Mouse (Mus musculus): ENCODE data around the gene A930017K11Rik. TPM values are rescaled to one million over a fixed set of nuclear protein-coding genes. Genes with fewer than 3 reads are reported as not detected.
A peak's percentile ranks its signal among the peaks of the same experiment; 100 is the strongest.

A930017K11Rik gene
- polyA plus RNA-seq, 1 experiment from 2014 or later = not detected

GRCm38 (mm10) chr17:25918037-25918750 is 34.2 kb downstream of the A930017K11Rik start:
- no peak for ATAC-seq
- no peak overlapping the region for H3K27ac ChIP-seq
- no peaks in the 10 kb centered on the region for H3K9me3 ChIP-seq (replicated peaks)
- H3K27me3 ChIP-seq = no peaks in the 10 kb centered on the region
- peak overlapping the region; percentile 97 for H3K4me3 ChIP-seq
- H3K4me1 ChIP-seq = peaks cover 37% of the 10 kb centered on the region
- peaks cover 16% of the 10 kb centered on the region for H3K36me3 ChIP-seq (ENCODE audit: poor library complexity, severe bottlenecking)
- peak overlapping the region; percentile 95 for H3K9ac ChIP-seq
- peak overlapping the region; percentile 92 for H3K4me2 ChIP-seq
- WGBS = 87% methylated on average over 9 of the region's 9 CpGs

DNA sequence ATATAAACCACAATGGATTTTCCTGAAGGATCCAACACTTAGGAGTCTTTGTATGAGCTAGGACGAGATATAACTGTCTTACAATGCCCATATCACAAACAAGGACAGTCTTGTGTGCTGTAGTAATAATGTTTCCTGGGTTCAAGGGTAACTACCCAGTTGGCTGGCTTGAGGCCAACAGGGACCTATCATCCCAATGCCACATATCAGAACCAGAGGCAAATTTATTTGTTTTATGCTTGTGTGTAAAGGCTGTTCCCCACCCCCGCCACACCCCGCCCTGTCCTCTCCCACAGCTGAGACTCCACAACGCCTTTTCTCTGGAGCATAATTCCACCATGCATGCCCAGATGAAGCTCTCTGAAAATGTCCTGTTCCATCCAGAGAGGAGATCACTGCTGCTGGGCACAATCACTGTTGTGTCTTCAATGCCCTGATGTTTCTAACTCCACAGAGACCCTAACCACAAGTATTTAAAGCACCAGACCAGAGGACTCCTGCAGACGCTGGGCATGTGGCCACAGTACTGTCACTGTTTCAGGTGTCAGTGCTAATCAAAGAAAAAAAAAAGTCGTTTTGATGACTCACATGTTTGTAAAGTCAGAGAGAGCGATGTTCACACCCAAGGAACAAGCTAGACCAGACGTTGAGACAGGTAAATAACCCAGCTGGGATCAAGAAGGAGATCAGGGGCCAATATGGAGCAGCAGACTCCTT is 35.3 kb downstream of the A930017K11Rik start:
- 88% methylated on average over 8 of the region's 8 CpGs for WGBS
- H3K9ac ChIP-seq = 0 out of 2 replicates have a peak overlapping the region, but pooled peaks have one; percentile 95
- peaks cover 37% of the 10 kb centered on the region for H3K4me1 ChIP-seq
- no peak overlapping the region for H3K27ac ChIP-seq
- H3K27me3 ChIP-seq = no peaks in the 10 kb centered on the region
- no peak overlapping the region for H3K4me3 ChIP-seq
- peak overlapping the region; percentile 92; the same call in 1 of the 2 replicates for H3K4me2 ChIP-seq
- no peak for ATAC-seq
- H3K9me3 ChIP-seq (replicated peaks) = no peaks in the 10 kb centered on the region
- peaks cover 16% of the 10 kb centered on the region for H3K36me3 ChIP-seq (ENCODE audit: poor library complexity, severe bottlenecking)

DNA sequence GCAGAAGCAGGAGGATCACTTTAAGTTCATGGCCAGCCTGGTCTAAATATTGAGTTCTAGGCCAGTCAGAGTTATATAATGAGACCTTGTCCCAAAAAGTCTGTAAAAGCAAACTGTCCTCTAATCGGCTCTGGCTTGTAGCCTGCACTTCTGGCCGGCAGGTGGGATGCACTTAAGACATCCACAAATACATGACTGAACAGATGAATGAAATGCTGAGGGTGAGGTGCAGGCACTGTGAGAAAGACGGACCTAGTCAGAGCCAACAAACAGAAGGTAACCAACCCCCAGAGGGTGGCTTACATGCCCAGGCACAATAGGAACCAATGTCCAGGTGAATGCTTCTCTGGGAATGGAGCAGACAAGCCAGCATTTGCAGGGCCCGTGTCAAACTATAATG is 38.1 kb downstream of the A930017K11Rik start:
- WGBS = 86% methylated on average over 4 of the region's 4 CpGs
- H3K27me3 ChIP-seq = no peaks in the 10 kb centered on the region
- no peak overlapping the region for H3K9ac ChIP-seq
- peaks cover 16% of the 10 kb centered on the region for H3K36me3 ChIP-seq (ENCODE audit: poor library complexity, severe bottlenecking)
- no peak overlapping the region for H3K4me2 ChIP-seq
- no peak for ATAC-seq
- no peak overlapping the region for H3K27ac ChIP-seq
- H3K9me3 ChIP-seq (replicated peaks) = no peaks in the 10 kb centered on the region
- no peak overlapping the region for H3K4me3 ChIP-seq
- peaks cover 32% of the 10 kb centered on the region for H3K4me1 ChIP-seq

- H3K36me3 ChIP-seq (ENCODE audit: poor library complexity, severe bottlenecking) = peaks cover 16% of the 10 kb centered on the region
- WGBS = 97% methylated on average over 1 of the region's 1 CpGs
- H3K27ac ChIP-seq = no peak overlapping the region
- H3K4me3 ChIP-seq = no peak overlapping the region
- no peak overlapping the region for H3K4me2 ChIP-seq
- H3K4me1 ChIP-seq = peaks cover 30% of the 10 kb centered on the region
- H3K27me3 ChIP-seq = no peaks in the 10 kb centered on the region
- no peak for ATAC-seq
- no peaks in the 10 kb centered on the region for H3K9me3 ChIP-seq (replicated peaks)
- H3K9ac ChIP-seq = no peak overlapping the region
Measured at GRCm38 (mm10) chr17:25913877-25914275, 38.5 kb downstream of the A930017K11Rik start.

DNA sequence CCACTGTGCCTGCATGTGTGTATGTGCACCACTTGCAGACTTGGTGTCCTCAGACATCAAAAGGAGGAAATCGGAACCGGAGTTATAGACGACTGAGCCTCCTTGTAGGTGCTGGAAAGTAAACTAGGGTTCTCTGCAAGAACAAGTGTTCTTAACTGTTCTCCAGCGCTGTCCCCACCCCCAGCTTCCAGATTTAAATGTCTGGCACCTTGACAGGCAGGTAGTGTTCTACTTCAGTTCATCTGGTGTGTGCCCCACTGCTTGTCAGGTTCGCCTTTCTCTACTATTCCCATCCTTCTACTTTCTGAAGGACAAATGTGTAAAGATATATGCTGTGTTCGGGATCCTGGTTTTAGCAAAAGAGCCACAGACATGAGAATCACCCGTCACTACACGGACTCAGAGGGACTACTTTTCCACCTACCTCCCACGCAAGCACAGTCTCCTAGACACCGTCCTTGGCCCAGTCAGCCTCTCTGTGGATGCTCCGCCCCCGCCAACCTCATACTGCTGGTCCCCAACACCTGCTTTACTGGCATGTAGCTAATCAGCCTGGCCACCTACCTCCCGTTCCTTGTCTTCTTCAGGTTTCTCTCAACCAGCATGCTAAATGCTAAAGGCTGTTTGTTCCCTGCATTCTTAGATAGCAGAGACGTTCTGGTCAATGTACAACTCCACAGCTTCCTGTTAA is 39.0 kb downstream of the A930017K11Rik start:
- Histone ChIP-seq H3K27me3 (no peaks in the 10 kb centered on the region), H3K4me3 (no peak overlapping the region), H3K9me3 (replicated peaks) (no peaks in the 10 kb centered on the region), H3K36me3 (ENCODE audit: poor library complexity, severe bottlenecking) (peaks cover 16% of the 10 kb centered on the region), H3K4me2 (no peak overlapping the region), H3K4me1 (peaks cover 25% of the 10 kb centered on the region), H3K27ac (no peak overlapping the region), H3K9ac (no peak overlapping the region)
- 92% methylated on average over 14 of the region's 14 CpGs for WGBS
- ATAC-seq = no peak

DNA sequence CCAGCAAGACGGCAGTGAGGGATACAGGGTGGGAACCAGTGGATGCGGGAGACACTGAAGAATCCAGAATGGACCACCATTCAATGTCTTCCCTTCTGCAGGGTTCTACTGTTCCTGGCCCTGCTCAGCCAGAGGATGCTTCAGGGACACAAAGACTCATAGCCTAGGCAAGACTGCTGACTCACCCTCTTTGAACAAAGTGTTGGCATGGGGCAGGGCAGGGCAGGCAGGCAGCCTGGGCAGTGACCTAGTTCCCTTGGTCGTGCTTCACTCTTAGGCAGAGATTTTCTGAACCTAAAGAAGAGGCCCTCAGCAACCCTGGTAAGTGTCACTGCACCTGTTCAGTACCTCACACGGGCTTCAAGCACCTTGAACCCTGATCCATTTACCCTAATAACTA is 40.5 kb downstream of the A930017K11Rik start:
- no peak for ATAC-seq
- H3K9me3 ChIP-seq (replicated peaks) = no peaks in the 10 kb centered on the region
- no peaks in the 10 kb centered on the region for H3K27me3 ChIP-seq
- H3K4me3 ChIP-seq = no peak overlapping the region
- H3K36me3 ChIP-seq (ENCODE audit: poor library complexity, severe bottlenecking) = peaks cover 4% of the 10 kb centered on the region; the same call in 1 of the 2 replicates
- no peak overlapping the region for H3K27ac ChIP-seq
- H3K9ac ChIP-seq = no peak overlapping the region
- H3K4me2 ChIP-seq = no peak overlapping the region
- WGBS = 87% methylated on average over 4 of the region's 4 CpGs
- 0 out of 2 replicates have a peak, but pooled peaks cover 10% of the 10 kb centered on the region for H3K4me1 ChIP-seq

DNA sequence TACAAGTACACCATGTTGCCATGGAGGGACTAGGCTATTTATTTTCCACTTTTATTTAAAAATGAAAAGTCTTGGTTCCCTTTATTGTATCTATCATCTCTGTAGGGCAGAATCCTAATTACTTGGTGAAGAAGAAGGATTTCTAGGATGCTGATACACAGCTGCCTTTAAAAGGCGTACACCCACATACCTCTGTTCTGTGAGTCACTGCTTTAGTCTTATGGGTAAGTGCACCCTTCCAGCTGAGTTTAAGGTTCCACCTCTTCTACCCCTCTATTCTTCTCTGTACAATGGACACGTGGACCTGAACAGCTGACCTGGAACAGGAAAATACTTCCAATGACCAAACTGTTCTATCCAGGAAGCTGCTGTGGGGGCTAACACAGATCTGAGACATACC is 44.7 kb downstream of the A930017K11Rik start:
- Histone ChIP-seq H3K4me1 (no peaks in the 10 kb centered on the region), H3K9me3 (replicated peaks) (no peaks in the 10 kb centered on the region), H3K36me3 (ENCODE audit: poor library complexity, severe bottlenecking) (peaks cover 3% of the 10 kb centered on the region; the same call in 1 of the 2 replicates), H3K4me2 (no peak overlapping the region), H3K4me3 (no peak overlapping the region), H3K27me3 (no peaks in the 10 kb centered on the region), H3K9ac (no peak overlapping the region), H3K27ac (no peak overlapping the region)
- no peak for ATAC-seq
- 92% methylated on average over 2 of the region's 2 CpGs for WGBS

DNA sequence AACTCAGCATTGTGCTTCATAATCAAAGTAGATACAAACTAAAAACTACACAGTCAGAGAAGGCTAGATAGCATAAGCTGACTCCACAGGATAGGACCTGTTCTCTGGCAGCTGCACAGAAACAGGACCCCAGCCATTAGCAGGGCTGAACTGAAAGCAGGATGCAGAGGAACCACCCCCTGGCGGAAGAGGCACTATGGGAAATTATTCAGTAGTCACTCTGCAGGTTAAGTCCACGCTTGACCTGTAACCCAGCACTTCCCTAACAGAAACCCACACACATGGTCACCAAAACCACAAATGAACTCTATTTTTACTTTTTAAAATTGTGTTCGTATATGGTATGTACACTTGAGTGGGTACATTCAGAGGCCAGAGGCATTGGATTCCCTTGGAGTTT is 49.3 kb downstream of the A930017K11Rik start:
- no peaks in the 10 kb centered on the region for H3K4me1 ChIP-seq
- no peaks in the 10 kb centered on the region for H3K9me3 ChIP-seq (replicated peaks)
- 84% methylated on average over 3 of the region's 3 CpGs for WGBS
- H3K4me3 ChIP-seq = no peak overlapping the region
- no peaks in the 10 kb centered on the region for H3K27me3 ChIP-seq
- H3K36me3 ChIP-seq (ENCODE audit: poor library complexity, severe bottlenecking) = peaks cover 13% of the 10 kb centered on the region; the same call in 1 of the 2 replicates
- no peak overlapping the region for H3K9ac ChIP-seq
- no peak overlapping the region for H3K4me2 ChIP-seq
- ATAC-seq = no peak
- H3K27ac ChIP-seq = no peak overlapping the region

- no peaks in the 10 kb centered on the region for H3K9me3 ChIP-seq (replicated peaks)
- no peak overlapping the region for H3K4me3 ChIP-seq
- peaks cover 10% of the 10 kb centered on the region; the same call in 1 of the 2 replicates for H3K36me3 ChIP-seq (ENCODE audit: poor library complexity, severe bottlenecking)
- no peaks in the 10 kb centered on the region for H3K4me1 ChIP-seq
- no peak overlapping the region for H3K9ac ChIP-seq
- 93% methylated on average over 1 of the region's 1 CpGs for WGBS
- no peaks in the 10 kb centered on the region for H3K27me3 ChIP-seq
- H3K4me2 ChIP-seq = no peak overlapping the region
- no peak overlapping the region for H3K27ac ChIP-seq
- no peak for ATAC-seq
Measured at GRCm38 (mm10) chr17:25900193-25900592, 52.2 kb downstream of the A930017K11Rik start.

Other genes with a start within 250 kb of the A930017K11Rik start
- 0.61 TPM in 1 of 2 replicates, not detected in the other for gene Gng13, start 235.4 kb downstream of the A930017K11Rik start, polyA plus RNA-seq (2015; fragmentation: Nextera tagmentation; extraction: Ambion mirVana)
- 24.6 and 30.1 TPM in 2 replicates for gene Chtf18, start 225.1 kb downstream of the A930017K11Rik start, polyA plus RNA-seq (2015; fragmentation: Nextera tagmentation; extraction: Ambion mirVana)
- gene Rpusd1, start 224.9 kb downstream of the A930017K11Rik start, polyA plus RNA-seq (2015; fragmentation: Nextera tagmentation; extraction: Ambion mirVana) = 22.3 and 24.7 TPM in 2 replicates
- not detected in 2 replicates for gene Mslnl, start 216.5 kb downstream of the A930017K11Rik start, polyA plus RNA-seq (2015; fragmentation: Nextera tagmentation; extraction: Ambion mirVana)
- 0.18 TPM in 1 of 2 replicates, not detected in the other for gene Msln, start 198.2 kb downstream of the A930017K11Rik start, polyA plus RNA-seq (2015; fragmentation: Nextera tagmentation; extraction: Ambion mirVana)
- gene Narfl, start 178.8 kb downstream of the A930017K11Rik start, polyA plus RNA-seq (2015; fragmentation: Nextera tagmentation; extraction: Ambion mirVana) = 26.4 and 27.3 TPM in 2 replicates
- 108 and 127 TPM in 2 replicates for gene Haghl, start 166.9 kb downstream of the A930017K11Rik start, polyA plus RNA-seq (2015; fragmentation: Nextera tagmentation; extraction: Ambion mirVana)
- 0.21 and 0.23 TPM in 2 replicates for gene Ccdc78, start 166.0 kb downstream of the A930017K11Rik start, polyA plus RNA-seq (2015; fragmentation: Nextera tagmentation; extraction: Ambion mirVana)
- 75.5 and 84.8 TPM in 2 replicates for gene Fam173a, start 159.7 kb downstream of the A930017K11Rik start, polyA plus RNA-seq (2015; fragmentation: Nextera tagmentation; extraction: Ambion mirVana)
- 1.8 TPM in 1 of 2 replicates, not detected in the other for gene AC134908.4, start 156.9 kb downstream of the A930017K11Rik start, polyA plus RNA-seq (2015; fragmentation: Nextera tagmentation; extraction: Ambion mirVana)
- gene Metrn, start 155.4 kb downstream of the A930017K11Rik start, polyA plus RNA-seq (2015; fragmentation: Nextera tagmentation; extraction: Ambion mirVana) = 43.7 and 53.7 TPM in 2 replicates
- gene Fbxl16, start 143.5 kb downstream of the A930017K11Rik start, polyA plus RNA-seq (2015; fragmentation: Nextera tagmentation; extraction: Ambion mirVana) = 22.7 and 25.2 TPM in 2 replicates
- gene Wdr24, start 128.9 kb downstream of the A930017K11Rik start, polyA plus RNA-seq (2015; fragmentation: Nextera tagmentation; extraction: Ambion mirVana) = 27.7 and 30.0 TPM in 2 replicates
- 64.6 and 69.8 TPM in 2 replicates for gene Jmjd8, start 123.7 kb downstream of the A930017K11Rik start, polyA plus RNA-seq (2015; fragmentation: Nextera tagmentation; extraction: Ambion mirVana)
- 303 and 330 TPM in 2 replicates for gene Stub1, start 119.2 kb downstream of the A930017K11Rik start, polyA plus RNA-seq (2015; fragmentation: Nextera tagmentation; extraction: Ambion mirVana)
- 9.7 and 11.2 TPM in 2 replicates for gene Rhbdl1, start 115.3 kb downstream of the A930017K11Rik start, polyA plus RNA-seq (2015; fragmentation: Nextera tagmentation; extraction: Ambion mirVana)
- gene Gm20683, start 110.8 kb downstream of the A930017K11Rik start, polyA plus RNA-seq (2015; fragmentation: Nextera tagmentation; extraction: Ambion mirVana) = 5.9 and 7.1 TPM in 2 replicates
- 16.2 and 17.6 TPM in 2 replicates for gene Rhot2, start 107.7 kb downstream of the A930017K11Rik start, polyA plus RNA-seq (2015; fragmentation: Nextera tagmentation; extraction: Ambion mirVana)
- gene Wdr90, start 91.1 kb downstream of the A930017K11Rik start, polyA plus RNA-seq (2015; fragmentation: Nextera tagmentation; extraction: Ambion mirVana) = 24.9 and 28.5 TPM in 2 replicates
- gene Mcrip2, start 83.8 kb downstream of the A930017K11Rik start, polyA plus RNA-seq (2015; fragmentation: Nextera tagmentation; extraction: Ambion mirVana) = 12.9 and 13.6 TPM in 2 replicates
- gene Mettl26, start 77.5 kb downstream of the A930017K11Rik start, polyA plus RNA-seq (2015; fragmentation: Nextera tagmentation; extraction: Ambion mirVana) = 62.5 and 67.1 TPM in 2 replicates
- gene Wfikkn1, start 71.7 kb downstream of the A930017K11Rik start, polyA plus RNA-seq (2015; fragmentation: Nextera tagmentation; extraction: Ambion mirVana) = 0.76 and 0.77 TPM in 2 replicates
- 39.5 and 45.9 TPM in 2 replicates for gene Rab40c, start 32.8 kb downstream of the A930017K11Rik start, polyA plus RNA-seq (2015; fragmentation: Nextera tagmentation; extraction: Ambion mirVana)
- gene Pigq, start 7.6 kb downstream of the A930017K11Rik start, polyA plus RNA-seq (2015; fragmentation: Nextera tagmentation; extraction: Ambion mirVana) = 45.0 and 54.5 TPM in 2 replicates
- not detected in 2 replicates for gene Nhlrc4, start 7.6 kb downstream of the A930017K11Rik start, polyA plus RNA-seq (2015; fragmentation: Nextera tagmentation; extraction: Ambion mirVana)
- gene Capn15, start 33.2 kb upstream of the A930017K11Rik start, polyA plus RNA-seq (2015; fragmentation: Nextera tagmentation; extraction: Ambion mirVana) = 16.6 and 17.1 TPM in 2 replicates
- 22.7 and 24.4 TPM in 2 replicates for gene Rab11fip3, start 117.0 kb upstream of the A930017K11Rik start, polyA plus RNA-seq (2015; fragmentation: Nextera tagmentation; extraction: Ambion mirVana)
- gene Decr2, start 137.8 kb upstream of the A930017K11Rik start, polyA plus RNA-seq (2015; fragmentation: Nextera tagmentation; extraction: Ambion mirVana) = 25.8 and 25.9 TPM in 2 replicates
- gene Nme4, start 143.0 kb upstream of the A930017K11Rik start, polyA plus RNA-seq (2015; fragmentation: Nextera tagmentation; extraction: Ambion mirVana) = 53.0 and 55.8 TPM in 2 replicates
- 1.5 and 1.9 TPM in 2 replicates for gene Tmem8, start 160.7 kb upstream of the A930017K11Rik start, polyA plus RNA-seq (2015; fragmentation: Nextera tagmentation; extraction: Ambion mirVana)
- 230 and 241 TPM in 2 replicates for gene Mrpl28, start 170.9 kb upstream of the A930017K11Rik start, polyA plus RNA-seq (2015; fragmentation: Nextera tagmentation; extraction: Ambion mirVana)
- gene Axin1, start 186.1 kb upstream of the A930017K11Rik start, polyA plus RNA-seq (2015; fragmentation: Nextera tagmentation; extraction: Ambion mirVana) = 9.3 and 12.1 TPM in 2 replicates
- gene Pdia2, start 246.5 kb upstream of the A930017K11Rik start, polyA plus RNA-seq (2015; fragmentation: Nextera tagmentation; extraction: Ambion mirVana) = not detected in 2 replicates